Mouse (Mus musculus): Measurements from ENCODE around the gene Adcy1. TPM values are rescaled to one million over a fixed set of nuclear protein-coding genes. Genes with fewer than 3 reads are reported as not detected.

Adcy1 gene
- polyA plus RNA-seq, 1 experiment = 0.02 TPM

DNA sequence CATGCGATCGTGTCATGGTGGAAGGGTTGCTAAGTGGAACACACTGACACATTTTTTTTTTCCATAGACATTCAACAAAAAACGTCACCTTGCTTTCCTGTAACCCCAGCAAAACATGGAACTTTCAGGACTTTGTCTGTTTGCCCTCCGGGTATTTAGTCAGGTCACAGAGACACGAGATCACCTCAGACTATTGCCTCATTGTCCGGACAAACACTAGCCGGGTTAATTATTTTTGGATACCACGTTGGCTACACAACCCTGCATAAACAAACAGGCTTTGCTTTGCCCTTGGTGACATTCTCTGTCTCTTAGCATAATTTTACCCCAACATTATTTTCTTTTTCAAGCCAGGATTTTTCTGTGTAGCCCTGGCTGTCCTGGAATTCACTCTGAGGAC lies 89.8 kb downstream of the Adcy1 start:
- Histone ChIP-seq H3K79me3 (ENCODE audit: low read depth) (no peaks in the 10 kb centered on the region), H3K36me3 (ENCODE audit: control insufficient read depth, insufficient read depth) (no peaks in the 10 kb centered on the region), H3K27me3 (ENCODE audit: control insufficient read depth, insufficient read depth, insufficient read length) (no peaks in the 10 kb centered on the region), H3K79me2 (ENCODE audit: control insufficient read depth, insufficient read depth) (no peaks in the 10 kb centered on the region), H3ac (ENCODE audit: control insufficient read depth, insufficient read length, low read depth) (no peak overlapping the region), H3K4me3 (ENCODE audit: insufficient read depth, poor library complexity, severe bottlenecking) (no peak overlapping the region)
- TF ChIP-seq USF1 (IDR thresholded peaks at IDR 0.05; ENCODE audit: low read depth) (no peak), MAX (IDR thresholded peaks at IDR 0.05) (no peak), CTCF (IDR thresholded peaks at IDR 0.05; ENCODE audit: control insufficient read depth, insufficient read depth, insufficient read length) (no peak), MYOD1 (IDR thresholded peaks at IDR 0.05; ENCODE audit: control insufficient read depth, insufficient read length, low read depth) (no peak), MYOG (IDR thresholded peaks at IDR 0.05; ENCODE audit: control insufficient read depth, extremely low read depth, insufficient read length) (no peak), FOSL1 (IDR thresholded peaks at IDR 0.05; ENCODE audit: insufficient read depth, low read length, poor library complexity, severe bottlenecking) (no peak), CEBPB (IDR thresholded peaks at IDR 0.05; ENCODE audit: low read depth) (no peak)

DNA sequence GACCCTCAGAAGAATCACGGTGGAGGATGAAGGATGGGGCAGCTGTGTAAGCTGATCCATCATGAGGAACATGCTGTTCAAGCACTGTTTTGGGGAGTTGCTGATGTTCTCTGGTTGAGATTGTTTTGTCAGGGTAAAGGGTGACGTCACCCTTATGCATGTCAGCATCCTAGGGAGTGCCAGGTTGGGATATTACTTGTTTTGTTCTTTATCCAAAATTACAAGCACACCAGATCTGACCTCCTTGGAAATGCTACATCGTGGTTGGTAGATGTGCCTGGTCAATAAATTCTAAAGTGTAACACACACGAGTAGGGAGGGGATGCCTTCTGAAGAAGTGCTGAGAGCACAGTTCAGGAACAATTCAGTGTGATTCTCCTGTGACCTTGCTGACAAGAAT lies 93.1 kb downstream of the Adcy1 start:
- Histone ChIP-seq H3ac (ENCODE audit: control insufficient read depth, insufficient read length, low read depth) (no peak overlapping the region), H3K27me3 (ENCODE audit: control insufficient read depth, insufficient read depth, insufficient read length) (no peaks in the 10 kb centered on the region), H3K4me3 (ENCODE audit: insufficient read depth, poor library complexity, severe bottlenecking) (no peak overlapping the region), H3K79me2 (ENCODE audit: control insufficient read depth, insufficient read depth) (no peaks in the 10 kb centered on the region), H3K79me3 (ENCODE audit: low read depth) (no peaks in the 10 kb centered on the region), H3K36me3 (ENCODE audit: control insufficient read depth, insufficient read depth) (no peaks in the 10 kb centered on the region)
- TF ChIP-seq MYOG (IDR thresholded peaks at IDR 0.05; ENCODE audit: control insufficient read depth, extremely low read depth, insufficient read length) = no peak
- TF ChIP-seq USF1 (IDR thresholded peaks at IDR 0.05; ENCODE audit: low read depth) = no peak
- TF ChIP-seq CEBPB (IDR thresholded peaks at IDR 0.05; ENCODE audit: low read depth) = no peak
- TF ChIP-seq CTCF (IDR thresholded peaks at IDR 0.05; ENCODE audit: control insufficient read depth, insufficient read depth, insufficient read length) = no peak
- TF ChIP-seq MAX (IDR thresholded peaks at IDR 0.05) = no peak
- TF ChIP-seq FOSL1 (IDR thresholded peaks at IDR 0.05; ENCODE audit: insufficient read depth, low read length, poor library complexity, severe bottlenecking) = no peak
- no peak for TF ChIP-seq MYOD1 (IDR thresholded peaks at IDR 0.05; ENCODE audit: control insufficient read depth, insufficient read length, low read depth)

DNA sequence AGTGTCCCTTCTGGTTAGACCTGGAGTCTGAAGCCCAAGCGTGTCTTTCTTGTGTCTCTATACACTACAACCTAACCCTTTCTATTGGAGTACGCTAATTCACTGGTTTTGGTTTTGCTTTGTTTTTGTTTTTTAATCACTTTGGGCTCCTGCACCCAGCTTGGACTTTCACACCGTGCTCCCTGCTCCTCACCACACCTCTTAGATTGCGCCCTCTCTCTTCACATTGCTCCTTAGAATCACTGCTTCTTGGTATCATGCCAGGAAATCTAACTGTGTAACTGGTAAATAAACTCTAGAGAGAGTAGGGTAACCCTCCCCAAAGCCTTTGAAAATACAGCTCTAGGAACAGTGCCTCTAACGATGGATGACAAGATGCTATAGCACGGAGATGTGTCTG lies 94.9 kb downstream of the Adcy1 start:
- Histone ChIP-seq H3K36me3 (ENCODE audit: control insufficient read depth, insufficient read depth) (no peaks in the 10 kb centered on the region), H3K27me3 (ENCODE audit: control insufficient read depth, insufficient read depth, insufficient read length) (no peaks in the 10 kb centered on the region), H3K79me2 (ENCODE audit: control insufficient read depth, insufficient read depth) (no peaks in the 10 kb centered on the region), H3K79me3 (ENCODE audit: low read depth) (no peaks in the 10 kb centered on the region), H3K4me3 (ENCODE audit: insufficient read depth, poor library complexity, severe bottlenecking) (no peak overlapping the region), H3ac (ENCODE audit: control insufficient read depth, insufficient read length, low read depth) (no peak overlapping the region)
- TF ChIP-seq USF1 (IDR thresholded peaks at IDR 0.05; ENCODE audit: low read depth) = no peak
- no peak for TF ChIP-seq MAX (IDR thresholded peaks at IDR 0.05)
- no peak for TF ChIP-seq CEBPB (IDR thresholded peaks at IDR 0.05; ENCODE audit: low read depth)
- no peak for TF ChIP-seq MYOD1 (IDR thresholded peaks at IDR 0.05; ENCODE audit: control insufficient read depth, insufficient read length, low read depth)
- TF ChIP-seq CTCF (IDR thresholded peaks at IDR 0.05; ENCODE audit: control insufficient read depth, insufficient read depth, insufficient read length) = no peak
- TF ChIP-seq MYOG (IDR thresholded peaks at IDR 0.05; ENCODE audit: control insufficient read depth, extremely low read depth, insufficient read length) = no peak
- TF ChIP-seq FOSL1 (IDR thresholded peaks at IDR 0.05; ENCODE audit: insufficient read depth, low read length, poor library complexity, severe bottlenecking) = no peak

DNA sequence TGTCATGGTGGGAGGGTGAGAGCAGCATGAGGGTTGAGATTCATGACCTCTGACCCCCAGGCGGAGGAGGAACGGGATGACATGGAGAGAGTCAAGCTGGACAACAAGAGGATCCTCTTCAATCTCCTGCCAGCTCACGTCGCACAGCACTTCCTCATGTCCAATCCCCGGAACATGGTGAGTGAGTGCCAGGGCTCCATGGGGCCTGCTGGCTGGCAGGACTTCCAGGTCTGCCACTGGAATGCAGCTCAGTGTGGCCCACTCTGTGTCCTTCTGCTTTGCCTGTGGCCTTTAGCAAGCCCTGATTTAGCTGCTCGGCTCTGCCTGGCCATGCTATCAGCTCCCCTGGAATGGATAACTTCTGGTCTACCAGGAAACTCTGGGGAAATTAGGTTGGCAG lies 96.9 kb downstream of the Adcy1 start:
- Histone ChIP-seq H3K79me2 (ENCODE audit: control insufficient read depth, insufficient read depth) (no peaks in the 10 kb centered on the region), H3K79me3 (ENCODE audit: low read depth) (no peaks in the 10 kb centered on the region), H3K36me3 (ENCODE audit: control insufficient read depth, insufficient read depth) (no peaks in the 10 kb centered on the region), H3K27me3 (ENCODE audit: control insufficient read depth, insufficient read depth, insufficient read length) (no peaks in the 10 kb centered on the region), H3ac (ENCODE audit: control insufficient read depth, insufficient read length, low read depth) (no peak overlapping the region), H3K4me3 (ENCODE audit: insufficient read depth, poor library complexity, severe bottlenecking) (no peak overlapping the region)
- no peak for TF ChIP-seq USF1 (IDR thresholded peaks at IDR 0.05; ENCODE audit: low read depth)
- TF ChIP-seq MAX (IDR thresholded peaks at IDR 0.05) = no peak
- TF ChIP-seq MYOD1 (IDR thresholded peaks at IDR 0.05; ENCODE audit: control insufficient read depth, insufficient read length, low read depth) = no peak
- TF ChIP-seq CEBPB (IDR thresholded peaks at IDR 0.05; ENCODE audit: low read depth) = no peak
- TF ChIP-seq CTCF (IDR thresholded peaks at IDR 0.05; ENCODE audit: control insufficient read depth, insufficient read depth, insufficient read length) = no peak
- TF ChIP-seq FOSL1 (IDR thresholded peaks at IDR 0.05; ENCODE audit: insufficient read depth, low read length, poor library complexity, severe bottlenecking) = no peak
- no peak for TF ChIP-seq MYOG (IDR thresholded peaks at IDR 0.05; ENCODE audit: control insufficient read depth, extremely low read depth, insufficient read length)

DNA sequence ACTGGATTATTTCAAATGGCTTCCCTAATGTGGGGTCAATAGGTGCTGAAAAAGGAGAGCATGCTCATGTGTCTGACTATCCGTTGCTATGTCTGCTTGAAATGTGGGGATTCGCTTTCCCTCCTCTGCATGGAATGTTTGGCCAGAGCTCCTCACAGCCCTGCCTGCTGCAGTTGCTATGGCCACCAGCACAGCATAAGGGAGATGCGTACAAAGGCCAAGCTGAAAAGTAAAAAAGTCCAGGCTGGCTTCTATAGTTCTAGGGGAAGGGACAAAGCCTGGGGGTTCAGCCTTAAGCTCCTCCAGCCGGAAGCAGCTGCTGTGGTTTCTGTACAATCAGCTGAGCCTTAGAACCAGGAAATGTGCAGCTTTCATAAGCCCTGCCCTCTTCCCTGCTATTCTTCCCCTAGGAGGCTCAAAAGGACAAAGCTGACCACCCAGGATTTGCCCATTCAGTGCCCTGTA lies 97.4 kb downstream of the Adcy1 start:
- H3ac ChIP-seq (ENCODE audit: control insufficient read depth, insufficient read length, low read depth) = no peak overlapping the region
- H3K79me2 ChIP-seq (ENCODE audit: control insufficient read depth, insufficient read depth) = no peaks in the 10 kb centered on the region
- no peaks in the 10 kb centered on the region for H3K27me3 ChIP-seq (ENCODE audit: control insufficient read depth, insufficient read depth, insufficient read length)
- H3K4me3 ChIP-seq (ENCODE audit: insufficient read depth, poor library complexity, severe bottlenecking) = no peak overlapping the region
- H3K79me3 ChIP-seq (ENCODE audit: low read depth) = no peaks in the 10 kb centered on the region
- H3K36me3 ChIP-seq (ENCODE audit: control insufficient read depth, insufficient read depth) = no peaks in the 10 kb centered on the region
- TF ChIP-seq FOSL1 (IDR thresholded peaks at IDR 0.05; ENCODE audit: insufficient read depth, low read length, poor library complexity, severe bottlenecking) = no peak
- no peak for TF ChIP-seq MYOG (IDR thresholded peaks at IDR 0.05; ENCODE audit: control insufficient read depth, extremely low read depth, insufficient read length)
- TF ChIP-seq MAX (IDR thresholded peaks at IDR 0.05) = no peak
- TF ChIP-seq CEBPB (IDR thresholded peaks at IDR 0.05; ENCODE audit: low read depth) = no peak
- TF ChIP-seq USF1 (IDR thresholded peaks at IDR 0.05; ENCODE audit: low read depth) = no peak
- TF ChIP-seq MYOD1 (IDR thresholded peaks at IDR 0.05; ENCODE audit: control insufficient read depth, insufficient read length, low read depth) = no peak
- TF ChIP-seq CTCF (IDR thresholded peaks at IDR 0.05; ENCODE audit: control insufficient read depth, insufficient read depth, insufficient read length) = no peak
